Mouse (Mus musculus) kidney, postnatal 0 days (tissue): Measurements from ENCODE around the gene Sem1. TPM values are rescaled to one million over a fixed set of nuclear protein-coding genes. Genes with fewer than 3 reads are reported as not detected.
A peak's percentile ranks its signal among the peaks of the same experiment; 100 is the strongest.

Experiments
- ATAC-seq: fragments of 200-750 bp; cut with Nextera tagmentation; replicated peaks from 2 replicates; pipeline ENCODE4 v1.8.0; 2017; ENCODE audit warnings: low read depth, moderate number of reproducible peaks, moderate TSS enrichment, moderate library complexity; ENCODE audit not compliant: low FRiP score
- DNase-seq: peaks from one replicate; pipeline ENCODE4 v3.0.0-alpha.2; 2016; ENCODE audit warnings: low spot score
- H3K27ac ChIP-seq: fragments of 300-500 bp; sonication (generic); 2 replicates; pipeline ENCODE4 v1.5.1; 2014; ENCODE audit warnings: mild to moderate bottlenecking
- H3K27me3 ChIP-seq: fragments of 300-500 bp; sonication (generic); 2 replicates; pipeline ENCODE4 v1.6.1; 2014; ENCODE audit warnings: low read length, mixed read lengths; ENCODE audit not compliant: insufficient read depth
- H3K36me3 ChIP-seq: fragments of 300-500 bp; sonication (generic); 2 replicates; pipeline ENCODE4 v1.6.1; 2014; ENCODE audit warnings: low read length, mixed read lengths; ENCODE audit not compliant: insufficient read depth
- H3K4me1 ChIP-seq: fragments of 300-500 bp; sonication (generic); replicated peaks from 2 replicates; pipeline ENCODE4 v1.6.1; 2014; ENCODE audit warnings: antibody characterized with exemption, low read length, mixed read lengths; ENCODE audit not compliant: insufficient read depth
- H3K4me2 ChIP-seq: fragments of 300-500 bp; sonication (generic); 2 replicates; pipeline ENCODE4 v1.6.1; 2014; ENCODE audit warnings: mild to moderate bottlenecking, low read length, moderate library complexity, mixed read lengths
- H3K4me3 ChIP-seq: fragments of 300-500 bp; sonication (generic); replicated peaks from 2 replicates; pipeline ENCODE4 v1.5.1; 2014; ENCODE audit warnings: low read depth, low read length
- H3K9ac ChIP-seq: fragments of 300-500 bp; sonication (generic); 2 replicates; pipeline ENCODE4 v1.6.1; 2014; ENCODE audit warnings: low read depth, low read length
- H3K9me3 ChIP-seq: fragments of 300-500 bp; sonication (generic); replicated peaks from 2 replicates; pipeline ENCODE4 v1.6.1; 2016; ENCODE audit warnings: low read length, inconsistent platforms, mixed read lengths
- CTCF ChIP-seq: IDR thresholded peaks from 2 replicates; pipeline ENCODE4 v1.5.1; 2016; ENCODE audit warnings: antibody characterized with exemption, low read depth, mild to moderate bottlenecking, moderate library complexity
- WGBS: fragments of 180-500 bp; shearing (Covaris S2); extraction: QIAGEN DNeasy Blood & Tissue Kit; methylation state at CpG from one replicate; pipeline ENCODE4 v1.1.7; 2014; 5-methylcytosine and 5-hydroxymethylcytosine counted together
- polyA plus RNA-seq: library from polyadenylated mRNA; unstranded; fragments of >200 nt; fragmentation: Nextera tagmentation; extraction: Ambion mirVana; gene quantifications from 2 replicates; pipeline ENCODE4 v1.2.1, GENCODE M21; 2015

Gene Sem1
- 255 and 262 TPM in 2 replicates for polyA plus RNA-seq

DNA sequence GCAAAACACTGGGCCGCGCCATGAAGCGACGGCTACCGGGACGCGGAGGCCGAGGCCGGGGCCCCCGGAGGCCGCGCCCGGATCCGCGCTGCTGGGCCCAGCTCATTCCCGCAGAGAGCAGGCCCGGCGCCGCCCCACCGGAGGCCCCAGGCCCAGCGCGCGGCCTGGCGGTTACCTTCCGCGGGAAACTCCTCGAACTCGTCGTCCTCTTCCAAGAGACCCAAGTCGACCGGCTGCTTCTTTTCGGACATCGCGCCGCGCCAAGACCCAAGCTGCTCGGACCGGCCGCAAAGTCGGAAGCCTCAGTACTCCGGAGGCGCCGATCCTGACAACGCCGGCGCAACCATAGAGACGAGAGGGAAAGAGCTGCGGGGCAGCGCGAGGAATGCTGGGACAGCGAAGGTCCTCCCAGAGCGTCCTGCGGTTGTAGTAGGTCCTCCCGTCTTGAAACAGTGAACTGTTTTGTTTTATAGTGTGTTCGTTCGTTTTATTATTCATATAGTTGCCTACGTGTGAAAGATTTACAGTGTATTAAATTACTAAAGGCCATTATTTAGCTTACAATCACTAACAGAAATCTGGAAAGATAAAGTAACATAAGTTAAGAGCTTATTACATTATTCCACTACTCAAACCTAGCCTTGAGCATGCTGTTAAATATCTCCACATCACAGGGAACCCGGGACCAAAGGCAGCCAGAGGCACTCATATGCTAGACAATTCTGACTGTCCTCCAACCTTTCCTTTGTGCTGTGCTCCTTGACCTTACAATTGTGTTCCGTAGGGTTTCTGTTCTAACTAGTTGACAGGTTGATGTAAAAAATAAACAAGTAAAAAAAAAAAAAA lies at the start of gene Sem1:
TSS of gene Sem1 (minus strand) at position 360 of the 846 bp plus-strand sequence.
- H3K4me2 ChIP-seq = peak within 1 kb of the TSS; percentile 59
- H3K27me3 ChIP-seq = no peaks in the 10 kb centered on the region
- WGBS = under 1% methylated on average over 59 of the region's 59 CpGs
- ATAC-seq = peak; percentile 97
- peak within 1 kb of the TSS; percentile 99 for H3K9ac ChIP-seq
- H3K27ac ChIP-seq = peak within 1 kb of the TSS; percentile 96
- peaks cover 7% of the 10 kb centered on the region for H3K36me3 ChIP-seq
- H3K4me1 ChIP-seq = no peaks in the 10 kb centered on the region
- DNase-seq = peak; percentile 96
- H3K9me3 ChIP-seq = no peaks in the 10 kb centered on the region
- TF ChIP-seq CTCF = no peak
- peak within 1 kb of the TSS; percentile 96 for H3K4me3 ChIP-seq

DNA sequence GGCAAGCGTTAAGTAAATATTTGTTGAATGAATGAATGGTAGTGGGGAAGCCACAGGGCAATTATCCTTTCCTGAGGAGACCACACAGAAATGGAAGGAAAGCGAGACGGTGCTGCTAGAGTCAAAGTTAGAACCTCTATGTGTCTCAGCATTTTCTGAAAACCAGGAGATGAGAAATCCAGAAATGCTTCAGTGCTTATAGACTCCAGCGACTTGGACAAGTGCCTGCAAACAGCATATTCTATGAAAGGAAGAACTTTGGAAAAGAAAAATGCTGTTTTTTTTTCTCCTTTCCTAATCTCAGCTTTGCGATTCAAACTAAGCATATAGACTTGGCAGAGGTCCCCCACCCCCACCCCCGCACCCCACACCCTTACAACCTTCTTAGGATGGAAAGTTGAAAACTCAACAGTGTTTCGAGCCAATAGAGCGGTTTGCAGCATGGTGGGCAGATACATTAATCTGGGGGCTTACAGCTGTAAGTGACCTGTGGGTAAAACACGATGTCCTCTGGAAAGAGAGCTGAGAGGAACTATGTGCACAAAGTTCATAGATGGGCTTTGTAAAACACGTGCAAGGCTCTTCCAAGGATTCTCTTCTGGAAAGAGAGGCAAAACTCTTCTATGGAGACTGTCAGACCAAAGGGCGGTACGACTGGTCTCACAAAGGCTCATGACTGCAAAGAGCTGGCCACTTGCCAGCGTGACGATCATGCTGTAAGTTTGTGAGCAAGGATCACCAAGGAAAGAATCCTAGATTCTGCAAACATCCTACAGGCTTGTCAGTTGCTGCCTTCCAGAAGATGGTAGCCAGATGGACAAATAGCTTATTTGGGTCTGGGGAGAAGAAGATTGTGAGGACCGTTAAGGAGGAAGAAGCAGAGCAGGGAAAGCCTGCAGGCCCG lies 44.6 kb upstream of the Sem1 start:
- H3K9me3 ChIP-seq = no peaks in the 10 kb centered on the region
- peak; percentile 39 for DNase-seq
- WGBS = 62% methylated on average over 16 of the region's 16 CpGs
- H3K9ac ChIP-seq = no peak overlapping the region
- no peak overlapping the region for H3K4me3 ChIP-seq
- no peak for ATAC-seq
- no peak overlapping the region for H3K27ac ChIP-seq
- no peaks in the 10 kb centered on the region for H3K27me3 ChIP-seq
- no peak for TF ChIP-seq CTCF
- no peak overlapping the region for H3K4me2 ChIP-seq
- H3K4me1 ChIP-seq = no peaks in the 10 kb centered on the region
- no peaks in the 10 kb centered on the region for H3K36me3 ChIP-seq

DNA sequence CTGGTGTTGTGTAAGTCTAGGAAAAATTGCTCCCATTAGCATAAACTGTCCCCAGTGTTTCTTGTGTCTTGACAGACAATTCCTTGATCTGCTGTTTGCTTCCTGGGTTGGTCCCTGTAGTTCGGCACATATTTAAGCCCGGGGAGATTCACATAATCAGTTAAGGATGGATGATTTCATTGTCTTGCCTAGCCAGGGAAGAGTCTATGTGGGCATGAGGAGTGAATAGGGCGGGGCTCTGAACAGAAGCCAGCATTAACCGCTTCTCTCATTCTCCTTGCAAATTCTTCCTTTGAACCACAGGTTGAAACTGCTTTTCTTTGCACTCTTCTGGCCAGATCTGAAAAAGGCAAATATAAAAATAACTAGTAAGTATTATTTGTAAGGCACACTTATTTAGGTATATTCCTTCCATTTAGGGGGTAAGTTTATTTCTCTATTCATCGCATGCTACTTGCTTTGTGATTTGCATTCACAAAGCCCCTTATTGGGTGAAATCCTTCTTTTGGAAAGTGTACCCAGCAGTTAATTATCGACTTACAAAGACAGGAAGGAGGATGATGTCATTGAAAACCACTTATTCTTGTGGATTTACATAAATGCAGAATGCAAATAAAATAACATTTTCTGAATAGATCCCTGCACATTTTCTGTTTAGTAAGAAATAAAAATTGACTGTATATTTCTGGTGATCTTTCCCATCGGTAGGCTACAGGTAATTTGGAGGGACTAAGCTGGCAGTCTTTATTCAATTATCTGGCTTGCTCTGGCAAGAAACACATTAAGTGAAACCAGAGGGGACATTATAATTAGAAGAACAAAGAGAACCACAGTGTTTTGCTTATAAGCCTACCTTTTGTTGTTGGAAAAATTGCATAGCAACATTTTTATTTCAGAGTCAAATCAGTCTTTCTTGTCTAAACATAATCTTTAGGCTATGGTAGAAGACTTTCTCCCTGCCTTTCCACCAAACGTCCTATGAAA lies 25.4 kb upstream of the Sem1 start:
- H3K27me3 ChIP-seq = no peaks in the 10 kb centered on the region
- H3K27ac ChIP-seq = no peak overlapping the region
- no peaks in the 10 kb centered on the region for H3K4me1 ChIP-seq
- H3K4me3 ChIP-seq = no peak overlapping the region
- DNase-seq = no peak
- TF ChIP-seq CTCF = no peak
- 62% methylated on average over 8 of the region's 8 CpGs for WGBS
- no peak overlapping the region for H3K9ac ChIP-seq
- H3K9me3 ChIP-seq = no peaks in the 10 kb centered on the region
- H3K36me3 ChIP-seq = no peaks in the 10 kb centered on the region
- H3K4me2 ChIP-seq = no peak overlapping the region
- no peak for ATAC-seq

DNA sequence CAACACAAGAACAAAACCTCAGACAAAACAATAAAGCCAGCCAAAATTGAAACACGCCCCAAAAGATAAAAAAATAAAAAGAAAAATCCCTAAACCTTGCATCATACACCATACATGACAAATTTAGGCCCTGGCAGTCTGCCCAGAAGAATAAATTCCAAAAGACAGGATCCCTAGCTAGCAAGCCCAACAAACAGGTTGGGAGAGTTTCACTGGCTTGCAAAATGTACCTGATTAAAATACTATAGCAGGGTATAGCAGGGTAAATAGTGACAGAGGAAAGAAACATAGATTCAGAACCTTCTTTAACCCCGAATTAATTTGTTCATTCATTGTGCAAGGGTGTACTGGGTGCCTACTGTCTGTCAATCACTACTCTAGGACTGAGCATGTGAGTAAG lies 7.8 kb upstream of the Sem1 start:
- Histone ChIP-seq H3K9ac (no peak overlapping the region), H3K27me3 (no peaks in the 10 kb centered on the region), H3K27ac (no peak overlapping the region), H3K36me3 (no peaks in the 10 kb centered on the region), H3K9me3 (no peaks in the 10 kb centered on the region), H3K4me3 (no peak overlapping the region), H3K4me2 (no peak overlapping the region), H3K4me1 (no peaks in the 10 kb centered on the region)
- WGBS = 75% methylated on average over 2 of the region's 2 CpGs
- DNase-seq (no peak), ATAC-seq (no peak)
- TF ChIP-seq CTCF = no peak

GRCm38 (mm10) chr6:6581849-6582248 lies 3.4 kb upstream of the Sem1 start:
- TF ChIP-seq CTCF = no peak
- Histone ChIP-seq H3K27me3 (no peaks in the 10 kb centered on the region), H3K4me1 (no peaks in the 10 kb centered on the region), H3K36me3 (no peaks in the 10 kb centered on the region), H3K4me2 (no peak overlapping the region), H3K4me3 (no peak overlapping the region), H3K27ac (no peak overlapping the region), H3K9me3 (no peaks in the 10 kb centered on the region), H3K9ac (no peak overlapping the region)
- DNase-seq = no peak
- ATAC-seq = no peak
- 78% methylated on average over 2 of the region's 2 CpGs for WGBS
